Mouse (Mus musculus) small intestine, adult 2 months (tissue): ENCODE results near the gene Cemip2. TPM values are rescaled to one million over a fixed set of nuclear protein-coding genes. Genes with fewer than 3 reads are reported as not detected.

Experiments
- H3K27ac ChIP-seq: fragments of 200-500 bp; 2 replicates; pipeline ENCODE4 v1.5.1; 2012; ENCODE audit warnings: low read depth, low read length, control low read depth, inconsistent platforms; ENCODE audit not compliant: insufficient read depth
- H3K27me3 ChIP-seq: fragments of 200-500 bp; 2 replicates; pipeline ENCODE4 v1.6.1; 2012; ENCODE audit warnings: mild to moderate bottlenecking, moderate library complexity, low read length, inconsistent platforms; ENCODE audit not compliant: control insufficient read depth, insufficient read depth
- H3K36me3 ChIP-seq: fragments of 200-500 bp; 2 replicates; pipeline ENCODE4 v1.6.1; 2012; ENCODE audit warnings: mild to moderate bottlenecking, low read length, control low read depth, inconsistent platforms; ENCODE audit not compliant: control insufficient read depth, insufficient read depth
- H3K4me1 ChIP-seq: fragments of 200-500 bp; 2 replicates; pipeline ENCODE4 v1.6.1; 2012; ENCODE audit warnings: low read length, inconsistent platforms, mixed read lengths; ENCODE audit not compliant: control insufficient read depth, insufficient read depth, insufficient read length
- H3K4me3 ChIP-seq: fragments of 200-500 bp; 2 replicates; pipeline ENCODE4 v1.5.1; 2012; ENCODE audit warnings: low read depth, mild to moderate bottlenecking, control low read depth, inconsistent platforms, low read length, moderate library complexity
- CTCF ChIP-seq: fragments of 200-500 bp; IDR thresholded peaks from 2 replicates; pipeline ENCODE4 v1.5.1; 2012; ENCODE audit warnings: low read depth, mild to moderate bottlenecking, control low read depth, inconsistent platforms, low read length, moderate library complexity, mixed read lengths; ENCODE audit not compliant: insufficient replicate concordance, insufficient read length; ENCODE audit errors: extremely low read depth
- POLR2A ChIP-seq: fragments of 200-500 bp; IDR thresholded peaks from 2 replicates; pipeline ENCODE4 v1.6.1; 2012; ENCODE audit warnings: low read depth, mild to moderate bottlenecking, control low read depth, inconsistent platforms, low read length, moderate library complexity
- WGBS: fragments of 180-500 bp; shearing (Covaris S2); methylation state at CpG from one replicate; pipeline ENCODE4 v1.1.7; 2018; 5-methylcytosine and 5-hydroxymethylcytosine counted together
- polyA plus RNA-seq: library from polyadenylated mRNA; depleted of rRNA; stranded (reverse); fragments of >200 nt; gene quantifications from 2 replicates; pipeline ENCODE4 v1.2.3, GENCODE M21; 2012; rRNA removed

Gene Cemip2
- polyA plus RNA-seq, result 2.0 and 3.8 TPM in 2 replicates

- peak; percentile 53 for TF ChIP-seq CTCF
- peak; percentile 96 for TF ChIP-seq POLR2A
- peak within 1 kb of the TSS; percentile 98 for H3K4me3 ChIP-seq
- under 1% methylated on average over 75 of the region's 75 CpGs for WGBS
- peaks cover 16% of the 10 kb centered on the region for H3K4me1 ChIP-seq
- H3K27ac ChIP-seq, result peak within 1 kb of the TSS; percentile 91
- H3K36me3 ChIP-seq, result no peaks in the 10 kb centered on the region
- no peaks in the 10 kb centered on the region for H3K27me3 ChIP-seq
These were observed at the start of gene Cemip2 for GRCm38 (mm10) chr19:21778147-21778917. TSS of gene Cemip2 (plus strand) at chr19:21778342.

GRCm38 (mm10) chr19:21728342-21728741 lies 49.8 kb upstream of the Cemip2 start:
- no peak overlapping the region for H3K27ac ChIP-seq
- H3K4me1 ChIP-seq, result no peaks in the 10 kb centered on the region
- H3K27me3 ChIP-seq, result no peaks in the 10 kb centered on the region
- 85% methylated on average over 6 of the region's 6 CpGs for WGBS
- no peak overlapping the region for H3K4me3 ChIP-seq
- H3K36me3 ChIP-seq, result no peaks in the 10 kb centered on the region
- TF ChIP-seq POLR2A (no peak), CTCF (no peak)

GRCm38 (mm10) chr19:21731887-21732286 lies 46.3 kb upstream of the Cemip2 start:
- Histone ChIP-seq H3K27me3 (no peaks in the 10 kb centered on the region), H3K27ac (no peak overlapping the region), H3K4me3 (no peak overlapping the region), H3K4me1 (no peaks in the 10 kb centered on the region), H3K36me3 (no peaks in the 10 kb centered on the region)
- TF ChIP-seq POLR2A, result no peak
- no peak for TF ChIP-seq CTCF
- WGBS, result 82% methylated on average over 5 of the region's 5 CpGs

- H3K4me1 ChIP-seq, result no peaks in the 10 kb centered on the region; the same call in 1 of the 2 replicates
- H3K36me3 ChIP-seq, result no peaks in the 10 kb centered on the region
- no peak for TF ChIP-seq POLR2A
- no peak for TF ChIP-seq CTCF
- H3K27me3 ChIP-seq, result no peaks in the 10 kb centered on the region
- WGBS, result 92% methylated on average over 2 of the region's 2 CpGs
- no peak overlapping the region for H3K4me3 ChIP-seq
- H3K27ac ChIP-seq, result no peak overlapping the region
These were observed 45.0 kb upstream of the Cemip2 start for GRCm38 (mm10) chr19:21733176-21733575.

- Histone ChIP-seq H3K36me3 (no peaks in the 10 kb centered on the region), H3K4me3 (no peak overlapping the region), H3K27ac (no peak overlapping the region), H3K4me1 (no peaks in the 10 kb centered on the region; the same call in 1 of the 2 replicates), H3K27me3 (no peaks in the 10 kb centered on the region)
- TF ChIP-seq CTCF (peak; percentile 37; the same call in 1 of the 2 replicates), POLR2A (no peak)
- WGBS, result 37% methylated on average over 5 of the region's 5 CpGs
These were observed 44.0 kb upstream of the Cemip2 start for GRCm38 (mm10) chr19:21734112-21734511.

- WGBS, result 53% methylated on average over 18 of the region's 18 CpGs
- H3K4me3 ChIP-seq, result peak overlapping the region; percentile 58
These were observed 40.7 kb upstream of the Cemip2 start for GRCm38 (mm10) chr19:21737446-21737845.

GRCm38 (mm10) chr19:21737881-21738590 lies 40.1 kb upstream of the Cemip2 start:
- H3K36me3 ChIP-seq, result no peaks in the 10 kb centered on the region
- H3K4me3 ChIP-seq, result no peak overlapping the region
- no peak for TF ChIP-seq CTCF
- TF ChIP-seq POLR2A, result no peak
- 63% methylated on average over 17 of the region's 17 CpGs for WGBS
- H3K27me3 ChIP-seq, result no peaks in the 10 kb centered on the region
- H3K27ac ChIP-seq, result peak overlapping the region; percentile 5; the same call in 1 of the 2 replicates
- H3K4me1 ChIP-seq, result no peaks in the 10 kb centered on the region; the same call in 1 of the 2 replicates

More at GRCm38 (mm10) chr19:21737446-21737845, 40.7 kb upstream of the Cemip2 start:
- Histone ChIP-seq H3K27me3 (no peaks in the 10 kb centered on the region), H3K4me1 (no peaks in the 10 kb centered on the region; the same call in 1 of the 2 replicates), H3K36me3 (no peaks in the 10 kb centered on the region), H3K27ac (peak overlapping the region; percentile 72; the same call in 1 of the 2 replicates)
- TF ChIP-seq CTCF (no peak), POLR2A (no peak)
